Mouse (Mus musculus) bone marrow, adult 2 months (tissue): ENCODE data around the gene Mpeg1. TPM values are rescaled to one million over a fixed set of nuclear protein-coding genes. Genes with fewer than 3 reads are reported as not detected.

Experiments
- H3K27ac ChIP-seq: fragments of 200-500 bp; 2 replicates; pipeline ENCODE4 v1.5.1; 2012; ENCODE audit warnings: low read depth, mild to moderate bottlenecking, control low read depth, inconsistent platforms, low read length; ENCODE audit not compliant: control insufficient read depth, poor library complexity, insufficient read depth
- H3K4me1 ChIP-seq: fragments of 200-500 bp; 2 replicates; pipeline ENCODE4 v1.6.1; 2011; ENCODE audit warnings: low read length; ENCODE audit not compliant: control insufficient read depth, insufficient read depth
- H3K4me3 ChIP-seq: fragments of 200-500 bp; replicated peaks from 2 replicates; pipeline ENCODE3; 2011; ENCODE audit warnings: mild to moderate bottlenecking, low read depth, low read length, control low read depth; ENCODE audit not compliant: control insufficient read depth
- CTCF ChIP-seq: fragments of 200-500 bp; IDR thresholded peaks from 2 replicates; pipeline ENCODE4 v1.5.1; 2011; ENCODE audit warnings: low read length, control low read depth; ENCODE audit not compliant: control insufficient read depth, insufficient read depth
- POLR2A ChIP-seq: fragments of 200-500 bp; IDR thresholded peaks from 2 replicates; pipeline ENCODE4 v1.6.1; 2011; ENCODE audit warnings: low read depth, mild to moderate bottlenecking, control low read depth, low read length, borderline replicate concordance; ENCODE audit not compliant: control insufficient read depth
- WGBS: fragments of 180-500 bp; shearing (Covaris S2); methylation state at CpG from one replicate; pipeline ENCODE4 v1.1.7; 2018; 5-methylcytosine and 5-hydroxymethylcytosine counted together
- polyA plus RNA-seq: library from polyadenylated mRNA; stranded (reverse); fragments of >200 nt; gene quantifications from 2 replicates; pipeline ENCODE4 v1.2.4, GENCODE M21; 2011; ENCODE audit warnings: low replicate concordance; ENCODE audit not compliant: missing spikeins, insufficient read depth, insufficient read length

Gene Mpeg1
- 20.5 and 54.7 TPM in 2 replicates for polyA plus RNA-seq

DNA sequence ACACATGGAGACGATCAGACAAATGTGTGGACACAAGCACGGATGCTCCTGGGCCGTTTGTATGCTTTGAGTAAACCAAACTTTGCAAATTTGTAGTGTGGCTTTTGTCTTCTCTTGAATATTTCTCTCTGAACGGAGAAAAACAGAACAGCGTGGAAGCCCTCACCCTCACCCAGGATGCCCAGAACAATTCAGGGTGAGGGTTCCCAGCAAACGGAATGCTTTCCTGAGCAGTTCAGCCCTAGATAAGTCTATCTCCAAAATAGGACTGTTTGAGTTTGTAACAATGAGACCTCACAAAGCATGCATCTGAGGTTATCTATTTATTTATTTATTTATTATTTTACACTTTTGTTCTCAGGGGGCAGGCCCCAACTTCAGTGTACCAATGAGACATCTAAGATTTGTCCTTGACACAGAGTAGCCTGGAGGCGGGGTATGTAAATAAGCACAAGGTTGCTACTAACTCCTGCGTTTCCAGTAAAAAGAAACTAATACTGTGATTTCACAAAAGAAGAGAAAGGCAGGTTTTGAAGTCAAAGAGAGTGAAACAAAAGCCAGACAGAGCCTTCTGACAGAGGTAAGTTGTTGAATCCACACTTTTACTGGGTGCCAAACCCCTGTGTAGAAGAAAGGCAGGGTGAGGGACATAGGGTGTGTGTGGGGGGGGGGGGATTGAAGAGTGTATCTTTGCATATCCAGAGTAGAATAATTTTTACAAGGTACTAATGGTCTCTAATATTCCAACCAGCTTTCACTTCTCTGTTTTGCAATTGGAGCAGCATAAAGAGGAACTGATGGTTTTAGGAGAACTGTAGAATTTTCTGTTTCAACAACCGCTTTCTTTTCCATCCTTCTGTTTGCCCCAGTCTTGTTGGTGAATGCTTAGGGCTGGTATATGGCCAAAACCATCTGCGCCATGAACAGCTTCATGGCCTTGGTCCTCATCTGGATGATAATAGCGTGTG is at the start of gene Mpeg1:
Gene Mpeg1 (plus strand): TSS at position 498 of the 968 bp plus-strand sequence.
- Histone ChIP-seq H3K4me3 (peak within 1 kb of the TSS; percentile 71), H3K4me1 (peaks cover 7% of the 10 kb centered on the region; the same call in 1 of the 2 replicates)

DNA sequence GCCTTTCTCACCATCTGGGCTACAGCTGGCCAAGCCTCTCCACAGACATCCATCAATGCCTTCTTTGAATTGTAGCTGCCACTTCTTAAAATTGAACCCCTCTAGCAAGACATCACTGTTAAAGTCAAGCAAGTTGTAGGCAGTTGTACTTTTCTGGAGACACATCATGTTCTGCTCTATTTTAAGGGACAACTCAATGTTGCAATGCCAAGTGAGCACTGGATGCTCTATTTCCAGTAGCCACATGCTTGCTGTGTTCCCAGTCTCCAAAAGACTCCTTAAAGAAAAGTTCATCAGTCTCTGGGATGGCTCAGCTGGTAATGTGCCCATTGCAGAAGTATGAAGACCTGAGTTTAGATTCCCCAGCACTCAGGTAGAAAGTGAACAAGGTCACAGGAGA is 46.8 kb upstream of the Mpeg1 start:
- H3K27ac ChIP-seq: no peak overlapping the region
- no peak overlapping the region for H3K4me3 ChIP-seq

More for the DNA sequence above, at the start of gene Mpeg1:
- WGBS: 53% methylated on average over 11 of the region's 11 CpGs
- no peak for TF ChIP-seq CTCF
- no peak for TF ChIP-seq POLR2A
- H3K27ac ChIP-seq: peak within 1 kb of the TSS; percentile 84

DNA sequence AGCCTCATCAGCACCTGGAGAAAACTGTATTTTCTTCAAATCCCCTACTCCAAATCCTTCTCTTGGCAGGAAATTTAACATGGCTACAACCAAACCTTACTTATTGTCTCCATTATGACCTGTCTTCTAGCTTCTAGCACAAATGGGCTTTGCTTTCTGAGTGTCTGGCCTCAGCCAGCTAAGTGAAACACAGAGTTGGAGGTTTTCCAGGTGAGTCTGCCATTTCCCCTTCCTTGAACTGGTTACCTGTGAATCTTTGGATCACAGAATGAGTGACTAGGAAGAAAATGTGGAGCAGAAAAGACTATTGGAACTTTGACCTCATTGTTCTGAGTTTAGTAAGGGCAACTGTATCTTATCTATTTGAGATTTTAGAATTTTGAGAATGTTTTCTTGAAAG is 43.2 kb upstream of the Mpeg1 start, which contains the start of gene Olfr1441:
Gene Olfr1441 (plus strand): TSS at position 73 of the 400 bp plus-strand sequence.
- Histone ChIP-seq H3K4me1 (no peaks in the 10 kb centered on the region), H3K27ac (no peak within 1 kb of the TSS), H3K4me3 (no peak within 1 kb of the TSS)
- no peak for TF ChIP-seq POLR2A
- no peak for TF ChIP-seq CTCF

More for the DNA sequence above, 46.8 kb upstream of the Mpeg1 start:
- TF ChIP-seq CTCF (no peak), POLR2A (no peak)
- no peaks in the 10 kb centered on the region for H3K4me1 ChIP-seq

DNA sequence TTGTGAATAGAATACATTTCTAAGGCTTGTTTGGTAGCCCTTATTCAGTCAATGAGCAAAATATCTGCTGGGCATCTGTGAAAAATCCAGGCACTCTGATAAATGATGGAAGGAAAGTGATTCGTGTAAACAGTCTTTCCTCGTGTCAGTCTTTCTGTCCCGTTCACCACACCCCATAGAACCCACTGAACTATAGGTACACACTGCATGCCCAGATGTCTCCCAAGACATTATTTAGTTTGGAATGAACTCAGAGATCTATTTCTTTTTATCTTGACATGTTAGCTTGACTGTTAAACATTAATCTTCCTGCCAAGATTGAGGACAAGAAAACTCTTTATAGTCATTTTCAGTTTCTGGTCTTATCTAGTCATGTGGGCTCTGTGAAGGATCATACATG is 42.3 kb upstream of the Mpeg1 start:
- WGBS: 66% methylated on average over 3 of the region's 3 CpGs
- no peak overlapping the region for H3K4me3 ChIP-seq
- H3K4me1 ChIP-seq: no peaks in the 10 kb centered on the region
- TF ChIP-seq POLR2A (no peak), CTCF (no peak)
- H3K27ac ChIP-seq: no peak overlapping the region

DNA sequence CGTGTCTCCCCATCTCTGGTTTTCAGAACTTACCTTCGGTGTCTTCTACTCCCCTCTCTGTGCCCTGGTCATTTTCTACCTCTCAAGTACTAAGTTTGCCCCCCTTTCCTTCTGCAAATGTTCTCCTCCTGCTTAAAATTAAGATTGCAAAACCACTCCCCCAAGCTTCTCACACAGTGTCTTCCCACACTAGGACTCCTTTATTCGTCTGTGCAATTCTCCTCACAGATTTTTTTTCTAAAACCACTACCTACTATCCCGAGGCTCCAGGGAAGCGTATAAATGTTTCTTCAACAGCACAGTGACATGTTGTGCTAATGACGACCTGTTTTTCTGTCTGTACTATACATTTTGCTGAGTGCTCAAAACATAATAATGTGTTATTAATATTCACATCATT is 40.0 kb upstream of the Mpeg1 start:
- no peaks in the 10 kb centered on the region for H3K4me1 ChIP-seq
- H3K4me3 ChIP-seq: no peak overlapping the region
- no peak for TF ChIP-seq POLR2A
- 63% methylated on average over 6 of the region's 6 CpGs for WGBS
- H3K27ac ChIP-seq: no peak overlapping the region

DNA sequence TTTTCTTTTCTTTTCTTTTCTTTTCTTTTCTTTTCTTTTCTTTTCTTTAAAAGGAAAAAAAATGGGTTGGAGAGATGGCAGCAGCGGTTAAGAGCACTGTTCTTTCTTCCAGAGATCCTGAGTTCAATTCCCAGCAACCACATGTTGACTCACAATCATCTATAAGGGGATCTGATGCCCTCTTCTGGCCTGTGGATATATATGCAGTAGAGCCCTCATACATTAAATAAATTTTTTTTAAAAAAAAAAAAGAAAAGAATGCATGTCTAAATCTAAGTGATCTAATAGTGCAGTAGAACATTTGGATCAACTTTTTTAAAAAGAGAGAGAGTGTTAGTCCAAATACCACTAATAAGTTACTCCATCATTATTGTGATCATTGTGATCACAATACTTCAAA is 38.9 kb upstream of the Mpeg1 start:
- H3K4me3 ChIP-seq: no peak overlapping the region
- no peak overlapping the region for H3K27ac ChIP-seq
- TF ChIP-seq CTCF: no peak
- TF ChIP-seq POLR2A: no peak
- WGBS: 71% methylated on average over 1 of the region's 1 CpGs
- H3K4me1 ChIP-seq: no peaks in the 10 kb centered on the region; the same call in 1 of the 2 replicates

DNA sequence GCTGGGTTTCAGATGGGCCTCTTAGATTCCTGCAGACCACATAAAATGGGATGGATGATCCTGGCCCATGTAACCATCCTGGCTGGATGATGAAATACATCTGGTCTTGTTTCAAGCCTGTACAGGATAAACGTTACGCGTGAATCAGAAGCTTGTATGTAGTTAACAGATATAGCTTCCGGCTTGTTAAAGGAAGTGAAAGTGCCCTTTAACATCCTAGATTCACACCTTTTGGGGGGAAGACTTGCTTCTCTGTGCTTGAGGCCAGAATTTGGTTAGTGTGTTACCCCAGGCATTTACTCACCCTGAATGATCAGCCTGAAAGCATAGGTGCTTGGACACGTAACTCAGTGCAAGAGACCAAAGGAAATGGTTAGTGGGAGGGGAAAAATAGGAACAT is 33.5 kb upstream of the Mpeg1 start:
- TF ChIP-seq CTCF (no peak), POLR2A (no peak)
- H3K4me3 ChIP-seq: no peak overlapping the region
- WGBS: 33% methylated on average over 5 of the region's 5 CpGs

DNA sequence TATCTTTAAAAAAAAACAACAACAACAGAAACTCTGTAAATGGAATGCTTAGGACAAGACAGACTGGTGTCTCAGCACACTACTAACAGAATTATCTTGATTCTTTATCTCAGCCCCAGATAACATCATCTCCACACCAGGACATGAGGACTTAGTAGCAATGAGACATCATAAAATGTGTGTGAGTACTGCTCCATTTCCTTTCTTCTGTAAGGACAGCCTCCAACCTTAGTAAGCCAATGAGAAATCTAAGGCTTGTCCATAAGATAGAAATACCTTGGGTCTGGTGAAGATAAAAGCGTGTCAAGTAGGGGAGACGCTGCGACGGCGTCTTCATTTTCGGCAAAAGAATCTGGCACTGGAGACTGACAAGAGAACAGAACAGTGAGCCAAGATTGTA is 33.0 kb upstream of the Mpeg1 start, which contains the start of gene Pfpl:
Gene Pfpl (plus strand): TSS at position 301 of the 400 bp plus-strand sequence.
- TF ChIP-seq POLR2A: no peak
- no peak for TF ChIP-seq CTCF
- WGBS: 91% methylated on average over 6 of the region's 6 CpGs

More for the DNA sequence above, 33.5 kb upstream of the Mpeg1 start:
- Histone ChIP-seq H3K27ac (no peak overlapping the region), H3K4me1 (no peaks in the 10 kb centered on the region; the same call in 1 of the 2 replicates)

More for the DNA sequence above, 33.0 kb upstream of the Mpeg1 start, which contains the start of gene Pfpl:
- H3K4me1 ChIP-seq: no peaks in the 10 kb centered on the region; the same call in 1 of the 2 replicates
- no peak within 1 kb of the TSS for H3K4me3 ChIP-seq
- H3K27ac ChIP-seq: no peak within 1 kb of the TSS
